Mouse (Mus musculus): ENCODE measurements around the gene Gm8246. TPM values are rescaled to one million over a fixed set of nuclear protein-coding genes. Genes with fewer than 3 reads are reported as not detected.
"Not testable (repeated sequence)": the region's sequence is repeated elsewhere in the genome, so short reads cannot be mapped to it uniquely, and the experiment has no call there.

The Gm8246 gene
- not detected in 2 replicates for polyA plus RNA-seq (2016; fragmentation: Nextera tagmentation; extraction: Ambion mirVana)

DNA sequence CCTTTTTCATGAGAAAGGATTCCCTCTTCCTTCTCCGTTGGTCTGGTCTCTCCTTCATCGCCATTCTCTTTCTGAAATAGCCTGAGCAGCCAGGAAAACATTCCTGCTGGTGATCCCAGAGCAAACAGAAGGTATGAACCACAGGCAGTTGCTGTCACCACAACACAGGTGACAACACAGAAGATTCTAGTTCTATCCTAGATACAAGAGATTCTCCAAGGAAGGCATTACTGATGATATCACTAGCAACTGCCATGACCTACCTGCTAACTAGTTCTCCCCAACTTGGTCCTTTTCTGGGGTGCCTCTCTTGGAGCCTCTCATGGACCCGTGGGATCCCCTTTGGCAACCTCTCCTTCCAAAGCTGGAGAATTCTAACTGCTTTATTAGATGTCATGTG lies at the start of gene Gm8246:
Gene Gm8246, minus strand, starts transcription at position 101 of the 400 bp plus-strand sequence.
- H3K9ac ChIP-seq; H3K9me3 ChIP-seq (replicated peaks); H3K4me1 ChIP-seq; H3K27me3 ChIP-seq (replicated peaks); H3K4me2 ChIP-seq; H3K27ac ChIP-seq; ATAC-seq; H3K36me3 ChIP-seq; H3K4me3 ChIP-seq: not testable (repeated sequence)
- no CpG with 5 or more reads among the region's 3 CpGs for WGBS (ENCODE audit: insufficient replicate concordance)

DNA sequence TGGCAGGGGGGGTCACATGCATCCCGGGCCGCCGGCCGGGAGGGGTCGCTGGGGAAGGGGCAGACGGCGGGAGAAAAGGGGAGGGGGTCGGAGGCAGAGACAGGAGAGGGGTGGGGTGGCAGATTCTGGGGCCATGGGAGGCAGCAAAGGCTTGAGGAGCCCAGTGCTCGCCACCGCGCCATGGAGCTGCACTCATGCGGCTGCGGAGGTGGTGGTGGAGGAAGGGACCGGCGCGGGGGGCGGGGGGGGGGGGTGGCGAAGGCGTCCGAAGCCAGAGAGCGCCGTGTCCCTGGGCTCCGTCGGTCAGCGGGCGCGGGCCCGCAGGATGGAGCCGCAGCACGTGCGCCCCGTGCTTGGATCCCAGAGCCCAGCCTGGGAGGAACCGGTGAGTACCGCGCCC lies 23.7 kb upstream of the Gm8246 start, which contains the start of gene Gm3488:
Gene Gm3488, plus strand, starts transcription at position 301 of the 400 bp plus-strand sequence.
- H3K9ac ChIP-seq; H3K36me3 ChIP-seq; H3K27ac ChIP-seq; H3K27me3 ChIP-seq (replicated peaks); H3K4me1 ChIP-seq; H3K9me3 ChIP-seq (replicated peaks); H3K4me2 ChIP-seq; ATAC-seq; H3K4me3 ChIP-seq: not testable (repeated sequence)
- WGBS (ENCODE audit: insufficient replicate concordance): no CpG with 5 or more reads among the region's 35 CpGs

DNA sequence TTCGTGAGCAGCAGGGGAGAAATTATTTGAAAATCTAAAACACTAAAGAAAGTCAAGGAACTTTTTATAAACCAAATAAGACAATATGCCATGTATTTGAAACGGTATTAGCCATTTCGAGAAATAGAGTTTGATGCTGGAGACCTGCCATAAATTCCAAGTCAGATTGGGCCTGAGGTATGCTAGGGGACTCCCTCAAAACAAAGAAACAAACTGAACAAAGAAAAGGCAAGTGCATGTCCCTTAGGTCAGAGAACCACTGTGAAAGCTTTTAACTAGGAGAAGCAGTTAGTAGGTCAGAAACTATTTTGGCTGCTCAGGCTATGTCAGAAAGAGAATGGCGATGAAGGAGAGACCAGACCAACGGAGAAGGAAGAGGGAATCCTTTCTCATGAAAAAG lies 6.3 kb upstream of the Gm8246 start, which contains the start of gene Gm3187:
Gene Gm3187, plus strand, starts transcription at position 301 of the 400 bp plus-strand sequence.
- H3K4me3 ChIP-seq; H3K9me3 ChIP-seq (replicated peaks); ATAC-seq; H3K27ac ChIP-seq; H3K27me3 ChIP-seq (replicated peaks); H3K36me3 ChIP-seq; H3K9ac ChIP-seq; H3K4me1 ChIP-seq; H3K4me2 ChIP-seq: not testable (repeated sequence)
- 48% methylated on average over 4 of the region's 5 CpGs for WGBS (ENCODE audit: insufficient replicate concordance)

DNA sequence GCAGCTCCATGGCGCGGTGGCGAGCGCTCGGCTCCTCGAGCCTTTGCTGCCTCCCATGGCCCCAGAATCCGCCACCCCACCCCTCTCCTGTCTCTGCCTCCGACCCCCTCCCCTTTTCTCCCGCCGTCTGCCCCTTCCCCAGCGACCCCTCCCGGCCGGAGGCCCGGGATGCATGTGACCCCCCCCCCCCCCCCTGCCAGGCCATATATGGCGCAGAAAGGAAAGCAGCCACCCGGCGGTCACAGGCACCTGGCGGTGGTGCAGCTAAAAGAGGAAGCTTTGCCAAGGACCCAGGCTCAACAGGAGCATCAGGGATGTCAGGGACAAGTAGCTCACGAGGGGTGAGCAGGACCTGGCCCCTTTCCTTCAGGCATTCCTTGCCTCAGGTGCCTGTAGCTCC lies 17.2 kb downstream of the Gm8246 start:
- no CpG with 5 or more reads among the region's 19 CpGs for WGBS (ENCODE audit: insufficient replicate concordance)
- not testable (repeated sequence) for ATAC-seq

DNA sequence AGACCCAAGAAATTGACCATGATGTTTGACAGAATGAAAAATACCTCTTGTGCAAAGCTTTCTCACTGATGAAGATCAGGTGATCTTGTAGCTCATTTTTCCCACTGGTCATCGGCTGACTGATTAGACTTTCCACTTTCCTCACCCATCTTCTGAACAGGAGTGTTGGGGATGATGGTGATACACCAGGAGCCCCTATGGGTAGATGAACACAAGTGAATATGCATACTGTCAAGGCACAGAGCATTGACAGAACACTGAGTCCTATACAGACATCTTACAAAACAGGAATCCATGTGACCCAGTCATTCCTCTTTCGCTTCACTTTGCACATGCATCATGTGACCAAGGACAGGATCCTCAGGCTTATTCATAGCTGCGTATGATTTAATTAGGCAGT lies 22.3 kb downstream of the Gm8246 start, which contains the start of gene Gm3194:
Gene Gm3194, minus strand, starts transcription at position 101 of the 400 bp plus-strand sequence.
- H3K27ac ChIP-seq; H3K4me2 ChIP-seq; ATAC-seq; H3K9me3 ChIP-seq (replicated peaks); H3K4me1 ChIP-seq; H3K9ac ChIP-seq; H3K27me3 ChIP-seq (replicated peaks); H3K4me3 ChIP-seq; H3K36me3 ChIP-seq: not testable (repeated sequence)
- no CpG with 5 or more reads among the region's 3 CpGs for WGBS (ENCODE audit: insufficient replicate concordance)

More for the DNA sequence above, 17.2 kb downstream of the Gm8246 start:
- H3K27me3 ChIP-seq (replicated peaks); H3K27ac ChIP-seq; H3K9me3 ChIP-seq (replicated peaks); H3K4me3 ChIP-seq; H3K4me1 ChIP-seq; H3K9ac ChIP-seq; H3K36me3 ChIP-seq; H3K4me2 ChIP-seq: not testable (repeated sequence)

Other genes starting within 250 kb of the Gm8246 start
- gene Gm3526, start 217.2 kb downstream of the Gm8246 start, polyA plus RNA-seq (2016; fragmentation: Nextera tagmentation; extraction: Ambion mirVana): not detected in 2 replicates
- gene Gm3542, start 142.9 kb downstream of the Gm8246 start, polyA plus RNA-seq (2016; fragmentation: Nextera tagmentation; extraction: Ambion mirVana): not detected in 2 replicates
- gene Gm3500, start 88.8 kb downstream of the Gm8246 start, polyA plus RNA-seq (2016; fragmentation: Nextera tagmentation; extraction: Ambion mirVana): 0.07 TPM in 1 of 2 replicates, not detected in the other
- not detected in 2 replicates for gene Gm3194, start 22.4 kb downstream of the Gm8246 start, polyA plus RNA-seq (2016; fragmentation: Nextera tagmentation; extraction: Ambion mirVana)
- gene Gm3187, start 6.4 kb upstream of the Gm8246 start, polyA plus RNA-seq (2016; fragmentation: Nextera tagmentation; extraction: Ambion mirVana): not detected in 2 replicates
- 0.12 TPM in 1 of 2 replicates, not detected in the other for gene Gm3488, start 23.8 kb upstream of the Gm8246 start, polyA plus RNA-seq (2016; fragmentation: Nextera tagmentation; extraction: Ambion mirVana)
- not detected in 2 replicates for gene Gm3532, start 60.7 kb upstream of the Gm8246 start, polyA plus RNA-seq (2016; fragmentation: Nextera tagmentation; extraction: Ambion mirVana)
- gene Gm8265, start 155.2 kb upstream of the Gm8246 start, polyA plus RNA-seq (2016; fragmentation: Nextera tagmentation; extraction: Ambion mirVana): not detected in 2 replicates
- not detected in 2 replicates for gene Gm9603, start 209.6 kb upstream of the Gm8246 start, polyA plus RNA-seq (2016; fragmentation: Nextera tagmentation; extraction: Ambion mirVana)